Mouse (Mus musculus): ENCODE data around the gene Scamp4. TPM values are rescaled to one million over a fixed set of nuclear protein-coding genes. Genes with fewer than 3 reads are reported as not detected.
A peak's percentile ranks its signal among the peaks of the same experiment; 100 is the strongest.

The Scamp4 gene
- total and polyA plus RNA-seq, 2 experiments from 2014 or later: 24.1 to 87.9 TPM

DNA sequence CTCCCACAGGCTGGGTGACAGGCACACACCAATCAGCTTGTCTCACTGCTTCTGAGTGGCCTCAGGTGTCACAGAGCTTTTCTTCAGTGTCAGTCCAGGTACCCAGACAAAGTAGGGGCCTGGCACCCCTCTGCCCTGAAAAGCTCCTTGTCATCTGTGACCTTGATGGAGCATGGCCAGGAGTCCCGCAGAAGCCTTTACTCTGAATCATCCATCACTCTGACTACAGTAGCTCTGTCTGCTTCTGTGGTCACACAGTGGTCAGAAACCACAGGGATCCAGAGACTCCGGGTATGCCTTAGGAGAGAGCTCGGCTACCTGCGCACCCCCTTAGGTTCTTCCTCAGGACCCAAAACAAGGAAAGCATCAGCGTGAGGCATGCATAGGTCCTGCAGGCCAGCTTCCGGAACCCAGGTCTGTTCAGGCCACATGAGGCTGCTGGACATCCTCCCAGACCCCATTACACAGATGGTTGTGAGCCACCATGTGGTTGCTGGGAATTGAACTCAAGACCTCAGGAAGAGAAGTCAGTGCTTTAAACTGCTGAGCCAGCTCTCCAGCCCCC lies 50.6 kb downstream of the Scamp4 start:
- Histone ChIP-seq H3K9me3 (ENCODE audit: low read length) (no peaks in the 10 kb centered on the region), H3K36me3 (ENCODE audit: insufficient read depth) (peaks cover under 1% of the 10 kb centered on the region; the same call in 1 of the 2 replicates), H3K4me2 (ENCODE audit: low read depth) (no peak overlapping the region), H3K9ac (no peak overlapping the region), H3K27ac (ENCODE audit: low read depth, low read length) (0 out of 2 replicates have a peak overlapping the region, but pooled peaks have one; percentile 15), H3K27me3 (ENCODE audit: insufficient read depth, low read length) (no peaks in the 10 kb centered on the region), H3K4me1 (ENCODE audit: insufficient read depth) (peaks cover 9% of the 10 kb centered on the region), H3K4me3 (ENCODE audit: low read depth, low read length) (no peak overlapping the region)
- ATAC-seq (no peak), DNase-seq (no peak)
- no peak for TF ChIP-seq CTCF (IDR thresholded peaks at IDR 0.05; ENCODE audit: low read depth)
- WGBS: 93% methylated on average over 6 of the region's 6 CpGs

DNA sequence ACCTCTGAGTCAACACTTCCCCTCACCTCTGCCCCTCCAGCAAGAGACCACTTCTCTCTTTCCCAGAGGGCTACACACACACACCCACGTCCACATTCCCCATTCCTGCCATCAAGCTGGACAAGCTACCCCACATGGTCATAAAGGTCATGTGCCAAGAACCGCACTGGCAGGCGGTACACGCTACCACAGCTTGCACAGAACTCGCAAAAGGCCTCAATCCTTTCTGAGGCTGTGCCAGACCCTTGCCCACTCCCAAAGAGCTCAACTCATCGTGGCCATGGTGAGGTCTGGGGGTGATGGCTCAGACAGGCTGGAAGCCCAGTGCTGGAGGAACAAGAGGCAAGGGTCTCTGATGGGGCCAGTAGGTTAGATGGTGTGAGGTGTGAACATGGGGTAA lies 52.2 kb downstream of the Scamp4 start:
- no peak for TF ChIP-seq CTCF (IDR thresholded peaks at IDR 0.05; ENCODE audit: low read depth)
- no peak for ATAC-seq
- no peak for DNase-seq
- peaks cover 9% of the 10 kb centered on the region for H3K4me1 ChIP-seq (ENCODE audit: insufficient read depth)
- H3K4me2 ChIP-seq (ENCODE audit: low read depth): peak overlapping the region; percentile 88; the same call in 1 of the 2 replicates
- H3K9me3 ChIP-seq (ENCODE audit: low read length): no peaks in the 10 kb centered on the region
- no peak overlapping the region for H3K4me3 ChIP-seq (ENCODE audit: low read depth, low read length)
- 83% methylated on average over 6 of the region's 6 CpGs for WGBS
- no peak overlapping the region for H3K9ac ChIP-seq
- no peaks in the 10 kb centered on the region for H3K36me3 ChIP-seq (ENCODE audit: insufficient read depth)
- H3K27me3 ChIP-seq (ENCODE audit: insufficient read depth, low read length): no peaks in the 10 kb centered on the region
- H3K27ac ChIP-seq (ENCODE audit: low read depth, low read length): no peak overlapping the region

DNA sequence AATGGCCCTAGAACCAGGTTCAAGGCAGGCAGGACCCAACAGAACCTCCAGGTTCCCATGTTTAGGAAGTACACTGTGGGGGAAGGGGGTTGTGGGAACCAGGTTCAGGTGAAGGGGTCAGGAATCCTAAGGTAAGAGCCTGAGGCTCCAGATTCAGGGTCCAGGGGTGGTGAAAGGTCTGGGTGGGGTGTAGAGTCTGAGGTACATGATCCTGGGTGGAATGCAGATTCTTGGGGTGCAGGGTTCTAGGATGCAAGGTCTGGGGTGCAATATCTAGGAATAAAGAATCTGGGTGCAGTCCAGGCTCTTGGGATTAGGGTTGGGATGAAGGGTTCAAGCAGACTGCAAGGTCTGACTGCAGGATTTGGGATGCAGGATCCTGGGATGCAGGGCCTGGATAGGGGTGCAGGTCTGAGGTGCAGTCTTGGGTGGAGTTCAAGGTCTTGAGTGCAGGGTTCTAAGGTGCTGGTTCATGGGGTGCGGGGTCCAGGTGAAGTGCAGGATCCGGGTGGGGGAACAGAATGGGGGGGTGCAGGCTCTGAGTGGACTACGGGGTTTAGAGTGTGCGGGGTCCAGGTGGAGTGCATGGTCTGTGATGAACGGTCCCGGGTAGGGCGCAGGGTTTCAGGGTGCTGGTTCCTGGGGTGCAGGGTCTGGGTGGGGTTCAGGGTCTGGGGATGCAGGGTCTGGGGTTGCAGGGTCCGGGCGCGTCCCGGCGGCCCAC lies 52.9 kb downstream of the Scamp4 start:
- ATAC-seq (no peak), DNase-seq (no peak)
- Histone ChIP-seq H3K36me3 (ENCODE audit: insufficient read depth) (no peaks in the 10 kb centered on the region), H3K27me3 (ENCODE audit: insufficient read depth, low read length) (no peaks in the 10 kb centered on the region), H3K9ac (peak overlapping the region; percentile 88), H3K4me3 (ENCODE audit: low read depth, low read length) (peak overlapping the region; percentile 80), H3K4me2 (ENCODE audit: low read depth) (peak overlapping the region; percentile 88), H3K4me1 (ENCODE audit: insufficient read depth) (peaks cover 9% of the 10 kb centered on the region), H3K27ac (ENCODE audit: low read depth, low read length) (peak overlapping the region; percentile 94), H3K9me3 (ENCODE audit: low read length) (no peaks in the 10 kb centered on the region)
- TF ChIP-seq CTCF (IDR thresholded peaks at IDR 0.05; ENCODE audit: low read depth): no peak
- 4% methylated on average over 12 of the region's 12 CpGs for WGBS

DNA sequence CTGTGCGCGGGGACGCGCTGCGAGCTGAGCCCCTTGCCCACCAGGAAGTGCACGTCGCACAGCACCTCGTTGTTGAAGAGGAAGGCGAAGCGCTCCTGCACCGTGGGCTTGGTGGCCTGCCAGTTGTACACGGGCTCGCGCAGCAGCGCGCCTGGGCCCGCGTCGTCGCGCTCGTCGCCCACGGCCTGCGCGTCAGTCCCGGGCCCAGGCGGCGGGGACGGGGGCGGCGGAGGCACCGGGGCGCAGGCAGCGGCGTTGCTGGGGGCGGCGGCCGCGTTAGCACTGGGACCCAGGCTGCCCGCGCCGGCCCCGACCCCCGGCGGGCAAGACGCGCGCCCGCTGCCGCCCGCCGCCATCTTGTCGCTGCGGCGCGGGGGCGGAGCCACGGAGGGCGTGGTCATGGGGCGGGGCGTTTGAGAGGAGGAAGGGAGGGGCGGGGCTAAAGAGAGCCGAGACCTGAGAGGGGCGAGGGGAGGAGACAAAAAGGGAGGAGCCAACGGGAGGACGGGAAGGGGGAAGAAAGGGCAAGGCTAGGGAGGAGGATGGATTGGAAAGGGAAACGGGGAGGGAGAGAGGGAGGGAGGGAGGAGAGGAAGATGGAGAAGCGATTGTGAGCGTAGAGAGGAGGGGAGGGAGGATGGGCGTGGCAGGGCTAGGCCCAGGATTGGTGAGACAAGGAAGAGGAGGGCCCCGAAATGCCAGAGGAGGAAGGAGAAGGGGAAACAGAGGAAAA lies 53.6 kb downstream of the Scamp4 start:
- Histone ChIP-seq H3K4me1 (ENCODE audit: insufficient read depth) (peaks cover 9% of the 10 kb centered on the region), H3K9me3 (ENCODE audit: low read length) (no peaks in the 10 kb centered on the region), H3K27ac (ENCODE audit: low read depth, low read length) (peak overlapping the region; percentile 94), H3K4me3 (ENCODE audit: low read depth, low read length) (peak overlapping the region; percentile 80), H3K9ac (peak overlapping the region; percentile 88), H3K27me3 (ENCODE audit: insufficient read depth, low read length) (no peaks in the 10 kb centered on the region), H3K4me2 (ENCODE audit: low read depth) (peak overlapping the region; percentile 88), H3K36me3 (ENCODE audit: insufficient read depth) (no peaks in the 10 kb centered on the region)
- WGBS: 1% methylated on average over 62 of the region's 72 CpGs
- DNase-seq (peak; percentile 98), ATAC-seq (peak; percentile 91)
- TF ChIP-seq CTCF (IDR thresholded peaks at IDR 0.05; ENCODE audit: low read depth): no peak

DNA sequence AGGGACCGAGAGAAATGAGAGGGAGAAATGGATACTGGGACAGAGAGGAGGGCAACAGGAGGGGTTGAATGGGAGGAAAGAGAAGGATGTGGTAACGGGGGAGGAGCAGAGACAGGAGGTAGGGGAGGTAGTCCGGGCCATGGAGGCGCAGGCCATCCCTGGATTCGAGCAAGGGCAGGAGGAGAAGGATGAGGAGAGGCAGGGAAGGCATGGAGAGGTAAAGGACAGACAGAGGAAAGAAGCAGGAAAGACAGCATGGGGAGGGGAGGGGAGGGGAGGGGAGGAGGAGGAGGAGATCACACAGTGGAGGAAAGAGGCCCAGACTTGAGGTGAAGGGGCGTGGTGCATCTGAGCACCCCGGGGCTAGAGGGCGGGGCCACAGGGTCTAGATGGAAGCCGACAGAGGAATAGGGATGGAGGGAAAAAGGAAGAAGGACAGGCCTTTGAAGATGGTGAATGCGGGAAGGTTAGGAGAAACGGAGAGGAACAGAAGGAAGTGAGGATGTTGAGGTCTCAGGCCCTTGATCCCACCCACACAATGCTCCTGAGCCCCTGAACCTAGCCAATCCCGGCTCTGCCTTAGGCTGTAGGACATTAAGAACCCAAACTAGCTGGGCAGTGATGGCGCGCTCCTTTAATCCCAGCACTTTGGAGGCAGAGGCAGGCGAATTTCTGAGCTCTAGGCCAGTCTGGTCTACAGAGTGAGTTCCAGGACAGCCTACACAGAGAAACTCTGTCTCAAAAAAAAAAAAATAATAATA lies 54.4 kb downstream of the Scamp4 start, which contains the start of gene Btbd2:
TSS of gene Btbd2 (minus strand) at position 209 of the 761 bp plus-strand sequence.
- Histone ChIP-seq H3K4me1 (ENCODE audit: insufficient read depth) (peaks cover 9% of the 10 kb centered on the region), H3K4me3 (ENCODE audit: low read depth, low read length) (peak within 1 kb of the TSS; percentile 80), H3K9me3 (ENCODE audit: low read length) (no peaks in the 10 kb centered on the region), H3K9ac (peak within 1 kb of the TSS; percentile 88), H3K4me2 (ENCODE audit: low read depth) (peak within 1 kb of the TSS; percentile 88), H3K27ac (ENCODE audit: low read depth, low read length) (peak within 1 kb of the TSS; percentile 94), H3K36me3 (ENCODE audit: insufficient read depth) (no peaks in the 10 kb centered on the region), H3K27me3 (ENCODE audit: insufficient read depth, low read length) (no peaks in the 10 kb centered on the region)
- WGBS: 20% methylated on average over 15 of the region's 15 CpGs
- DNase-seq: no peak
- TF ChIP-seq CTCF (IDR thresholded peaks at IDR 0.05; ENCODE audit: low read depth): no peak
- peak; percentile 46 for ATAC-seq

DNA sequence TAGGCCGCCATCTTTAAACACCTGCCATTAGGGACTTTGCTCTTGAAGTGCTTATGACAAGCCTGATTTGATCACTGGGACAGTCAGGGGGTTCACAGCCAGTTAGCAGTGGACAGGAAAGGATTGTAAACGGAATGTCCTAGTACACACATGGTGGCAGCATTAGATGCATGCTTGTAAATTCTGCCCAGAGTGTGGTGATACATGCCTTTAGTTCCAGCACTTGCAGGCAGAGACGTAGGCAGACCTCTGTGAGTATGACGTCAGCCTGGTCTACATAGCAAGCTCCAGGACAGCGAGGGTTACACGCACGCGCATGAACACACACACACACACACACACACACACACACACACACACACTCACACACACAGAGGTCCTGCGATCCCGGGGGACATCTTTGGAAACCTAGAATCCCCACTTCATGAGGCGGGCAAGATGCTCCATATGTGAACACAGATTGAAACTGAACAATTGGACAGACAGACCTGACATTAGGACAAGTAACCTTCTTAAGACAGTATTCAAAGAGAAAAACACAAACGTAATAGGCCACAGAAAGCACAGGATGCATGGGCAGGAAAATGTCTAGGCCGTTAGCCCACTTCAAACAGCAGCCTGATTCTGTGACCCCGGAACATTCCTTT lies 55.6 kb downstream of the Scamp4 start:
- Histone ChIP-seq H3K4me3 (ENCODE audit: low read depth, low read length) (no peak overlapping the region), H3K9ac (no peak overlapping the region), H3K4me1 (ENCODE audit: insufficient read depth) (peaks cover 9% of the 10 kb centered on the region), H3K9me3 (ENCODE audit: low read length) (no peaks in the 10 kb centered on the region), H3K27ac (ENCODE audit: low read depth, low read length) (peak overlapping the region; percentile 67; the same call in 1 of the 2 replicates), H3K36me3 (ENCODE audit: insufficient read depth) (no peaks in the 10 kb centered on the region), H3K27me3 (ENCODE audit: insufficient read depth, low read length) (no peaks in the 10 kb centered on the region), H3K4me2 (ENCODE audit: low read depth) (no peak overlapping the region)
- 85% methylated on average over 14 of the region's 14 CpGs for WGBS
- DNase-seq (no peak), ATAC-seq (no peak)
- TF ChIP-seq CTCF (IDR thresholded peaks at IDR 0.05; ENCODE audit: low read depth): no peak
